ENCODE assay signal across 12 mouse cellular contexts in the genomic region with DNA sequence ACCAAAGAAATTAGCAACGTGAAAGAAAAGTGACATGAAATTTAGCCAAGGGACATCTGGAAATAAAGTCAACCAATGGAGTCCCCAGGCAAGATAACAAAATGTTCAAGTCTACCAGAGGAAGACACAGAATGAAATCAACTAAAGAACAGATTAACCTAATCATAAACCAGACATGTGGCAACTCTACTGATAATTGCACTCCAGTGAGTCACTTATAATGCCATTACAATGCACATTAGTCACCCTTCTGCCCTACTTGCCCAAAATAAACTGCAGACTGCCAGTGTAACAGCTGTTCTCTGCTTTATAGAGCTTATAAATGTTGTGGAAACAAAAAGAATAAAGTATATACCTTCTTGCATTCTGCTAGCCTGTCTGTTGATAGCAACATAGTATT.
"Had no signal": no experiment of that assay in that cellular context is flagged by ENCODE, and none has a peak within 500 bp of the region (broad histone marks: within the 10 kb centered on the region; RNA-seq: fewer than 3 reads in every experiment).

No protein-coding gene starts in this region.

- H3K4me2 ChIP-seq: intestine, embryonic 15.5 days; kidney, embryonic 15.5 days; limb, embryonic 12.5 days; liver, embryonic 13.5 days; midbrain, embryonic 13.5 days had no signal

- H3K27me3 ChIP-seq: intestine, embryonic 15.5 days; kidney, embryonic 15.5 days; limb, embryonic 12.5 days; liver, embryonic 13.5 days; midbrain, embryonic 13.5 days had no signal

- H3K9me3 ChIP-seq: intestine, embryonic 15.5 days; kidney, embryonic 15.5 days; limb, embryonic 12.5 days; liver, embryonic 13.5 days; midbrain, embryonic 13.5 days had no signal

- H3K4me1 ChIP-seq: intestine, embryonic 15.5 days; kidney, embryonic 15.5 days; limb, embryonic 12.5 days; liver, embryonic 13.5 days; midbrain, embryonic 13.5 days had no signal

- H3K36me3 ChIP-seq: intestine, embryonic 15.5 days; kidney, embryonic 15.5 days; limb, embryonic 12.5 days; liver, embryonic 13.5 days; midbrain, embryonic 13.5 days had no signal

- H3K4me3 ChIP-seq: intestine, embryonic 15.5 days; kidney, embryonic 15.5 days; limb, embryonic 12.5 days; liver, embryonic 13.5 days; midbrain, embryonic 13.5 days had no signal

- H3K27ac ChIP-seq: intestine, embryonic 15.5 days; kidney, embryonic 15.5 days; limb, embryonic 12.5 days; liver, embryonic 13.5 days; midbrain, embryonic 13.5 days had no signal

- H3K9ac ChIP-seq: intestine, embryonic 15.5 days; kidney, embryonic 15.5 days; limb, embryonic 12.5 days; liver, embryonic 13.5 days; liver, postnatal 0 days; midbrain, embryonic 13.5 days had no signal

- ATAC-seq: intestine, embryonic 15.5 days; liver, postnatal 0 days; midbrain, embryonic 13.5 days had no signal

- DNase-seq: kidney, adult 2 months; kidney, postnatal 14 days; liver; liver, embryonic 13.5 days; liver, postnatal 0 days; right cerebral cortex, adult 18-20 months; right cerebral cortex, postnatal 25 days; thymus, postnatal 36 days had no signal
